Comparison of ENCODE assay signal across 8 mouse cellular contexts in the genomic region with DNA sequence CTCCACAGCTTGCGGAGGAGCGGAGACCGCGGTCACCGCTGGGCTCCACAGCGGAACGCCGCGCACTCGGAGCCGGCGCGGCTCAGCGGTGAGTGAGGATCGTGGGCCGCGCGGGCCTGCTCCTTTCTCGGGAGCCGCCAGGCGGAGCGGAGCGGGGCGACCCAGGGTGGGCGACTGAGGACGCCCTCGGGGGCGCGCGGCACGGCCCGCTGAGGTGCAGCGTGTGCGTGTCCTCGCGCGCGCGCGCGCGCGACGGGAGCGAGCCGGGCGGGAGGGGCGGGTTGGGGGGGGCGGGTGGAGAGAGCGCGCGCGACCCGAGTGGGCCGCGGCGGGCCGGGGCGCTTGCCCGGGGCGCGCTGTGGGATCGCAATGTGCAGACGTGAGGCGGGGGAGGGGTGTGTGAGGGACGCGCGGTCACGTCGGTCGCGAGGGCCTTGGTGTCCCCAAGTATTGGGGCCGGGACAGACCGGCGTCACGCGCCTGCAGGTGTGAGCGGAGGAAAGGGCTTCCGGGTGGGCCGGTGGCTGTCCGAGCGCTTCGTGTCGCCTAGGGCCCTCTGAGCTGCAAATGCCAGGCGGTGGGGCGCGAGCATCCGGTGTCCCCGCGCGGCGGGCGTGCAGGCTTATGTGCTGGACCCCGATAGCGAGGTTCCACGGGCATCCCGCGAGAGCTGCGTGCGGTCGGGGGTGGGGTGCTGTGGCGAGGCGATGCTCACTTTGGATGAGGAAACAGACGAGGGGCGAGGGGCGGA. TPM values are rescaled to one million over a fixed set of nuclear protein-coding genes. Genes with fewer than 3 reads are reported as not detected.
DNase-seq lines count a peak whose midpoint lies in the region; ATAC-seq and TF ChIP-seq lines count a peak whose summit lies in the region.

No protein-coding gene starts in this region.

- TF ChIP-seq CTCF in small intestine, adult 2 months (IDR thresholded peaks at IDR 0.05; ENCODE audit: extremely low read depth, insufficient read length, insufficient replicate concordance, low read depth, low read length) = no peak

- peak; percentile 70 for DNase-seq in layer of hippocampus, adult 11-12 months (ENCODE audit: low spot score)
- DNase-seq in layer of hippocampus, adult 9-10 months (ENCODE audit: low spot score) = no peak
- peak; percentile 47 for DNase-seq in embryo, embryonic 10 days (ENCODE audit: low spot score)
- peak; percentile 67 for DNase-seq in gastrocnemius, postnatal 14 days
- DNase-seq in limb, embryonic 10.5 days (ENCODE audit: low spot score) = peak; percentile 69
- DNase-seq in midbrain, embryonic 10.5 days (ENCODE audit: low spot score) = peak; percentile 59

- H3K36me3 ChIP-seq in limb, embryonic 10.5 days = no peaks in the 10 kb centered on the region
- no peaks in the 10 kb centered on the region for H3K36me3 ChIP-seq in midbrain, embryonic 10.5 days
- H3K36me3 ChIP-seq in small intestine, adult 2 months (ENCODE audit: control insufficient read depth, insufficient read depth, low read length) = no peaks in the 10 kb centered on the region

- WGBS in limb, embryonic 10.5 days = 2% methylated on average over 86 of the region's 106 CpGs
- 2% methylated on average over 69 of the region's 106 CpGs for WGBS in midbrain, embryonic 10.5 days
- WGBS in small intestine, adult 2 months = 1% methylated on average over 95 of the region's 106 CpGs

- H3K4me1 ChIP-seq in limb, embryonic 10.5 days = peaks cover 18% of the 10 kb centered on the region
- peaks cover 23% of the 10 kb centered on the region for H3K4me1 ChIP-seq in midbrain, embryonic 10.5 days
- peaks cover 11% of the 10 kb centered on the region; the same call in 1 of the 2 replicates for H3K4me1 ChIP-seq in small intestine, adult 2 months (ENCODE audit: control insufficient read depth, insufficient read depth, insufficient read length, low read length)

- intact Hi-C loops in gastrocnemius, postnatal 14 days (cut with DNase I; ENCODE audit: low total_unique reads) = no loop called here

- peak overlapping the region; percentile 95 for H3K4me3 ChIP-seq in limb, embryonic 10.5 days
- peak overlapping the region; percentile 95 for H3K4me3 ChIP-seq in midbrain, embryonic 10.5 days
- peak overlapping the region; percentile 96 for H3K4me3 ChIP-seq in small intestine, adult 2 months (ENCODE audit: low read depth, low read length)

- peak; percentile 2 for ATAC-seq in inflammation-experienced regulatory T-cells, adult 6 months

- peak overlapping the region; percentile 89 for H3K27ac ChIP-seq in limb, embryonic 10.5 days
- peak overlapping the region; percentile 92 for H3K27ac ChIP-seq in midbrain, embryonic 10.5 days (replicated peaks)
- peak overlapping the region; percentile 81 for H3K27ac ChIP-seq in small intestine, adult 2 months (ENCODE audit: insufficient read depth, low read depth, low read length)

- H3K27me3 ChIP-seq in limb, embryonic 10.5 days (ENCODE audit: low read depth, poor library complexity, severe bottlenecking) = no peaks in the 10 kb centered on the region
- H3K27me3 ChIP-seq in midbrain, embryonic 10.5 days (ENCODE audit: low read depth, poor library complexity, severe bottlenecking) = no peaks in the 10 kb centered on the region
- no peaks in the 10 kb centered on the region for H3K27me3 ChIP-seq in small intestine, adult 2 months (ENCODE audit: control insufficient read depth, insufficient read depth, low read length)

- no peak for TF ChIP-seq POLR2A in small intestine, adult 2 months (IDR thresholded peaks at IDR 0.05; ENCODE audit: low read depth, low read length)

- no peaks in the 10 kb centered on the region for H3K9me3 ChIP-seq in limb, embryonic 10.5 days (replicated peaks)
- H3K9me3 ChIP-seq in midbrain, embryonic 10.5 days (replicated peaks) = no peaks in the 10 kb centered on the region

RNA-seq across cellular contexts. Expression of a gene that starts 0.5 kb away (rescaled TPM):
- total RNA-seq in gastrocnemius, postnatal 14 days (2021) = 10 to 100 TPM; 40.6 to 45.7 TPM
- 10 to 100 TPM; 37.5 to 60.3 (median 51.2) TPM for polyA plus RNA-seq in inflammation-experienced regulatory T-cells, adult 6 months (2017; shearing (Covaris generic))
- polyA plus RNA-seq in limb, embryonic 10.5 days (2016; fragmentation: Nextera tagmentation; extraction: Ambion mirVana) = 31.0 and 40.1 TPM in 2 replicates
- 43.5 and 54.7 TPM in 2 replicates for polyA plus RNA-seq in midbrain, embryonic 10.5 days (2016; fragmentation: Nextera tagmentation; extraction: Ambion mirVana)
- polyA plus RNA-seq in small intestine, adult 2 months (2012; rRNA removed) = 7.5 and 13.3 TPM in 2 replicates

RNA-seq across cellular contexts. Expression of a gene that starts 39.9 kb away (rescaled TPM):
- under 1 TPM; 0.29 to 0.43 TPM for total RNA-seq in gastrocnemius, postnatal 14 days (2021)
- polyA plus RNA-seq in inflammation-experienced regulatory T-cells, adult 6 months (2017; shearing (Covaris generic)) = not detected
- polyA plus RNA-seq in limb, embryonic 10.5 days (2016; fragmentation: Nextera tagmentation; extraction: Ambion mirVana) = 0.98 and 1.2 TPM in 2 replicates
- 0.26 and 0.64 TPM in 2 replicates for polyA plus RNA-seq in midbrain, embryonic 10.5 days (2016; fragmentation: Nextera tagmentation; extraction: Ambion mirVana)
- polyA plus RNA-seq in small intestine, adult 2 months (2012; rRNA removed) = 7.9 and 21.5 TPM in 2 replicates
